Mouse (Mus musculus) olfactory bulb, adult 2 months (tissue): Measurements from ENCODE around the gene Apoa4. TPM values are rescaled to one million over a fixed set of nuclear protein-coding genes. Genes with fewer than 3 reads are reported as not detected.

Experiments
- H3K27ac ChIP-seq: fragments of 200-500 bp; 2 replicates; pipeline ENCODE4 v1.5.1; 2012; ENCODE audit warnings: low read depth, low read length; ENCODE audit not compliant: insufficient read depth
- H3K4me1 ChIP-seq: fragments of 200-500 bp; 2 replicates; pipeline ENCODE4 v1.6.1; 2012; ENCODE audit warnings: low read length; ENCODE audit not compliant: control insufficient read depth, insufficient read depth
- H3K4me3 ChIP-seq: fragments of 200-500 bp; 2 replicates; pipeline ENCODE4 v1.5.1; 2012; ENCODE audit warnings: mild to moderate bottlenecking, low read depth, low read length, moderate library complexity; ENCODE audit not compliant: insufficient read depth
- CTCF ChIP-seq: fragments of 200-500 bp; IDR thresholded peaks from 2 replicates; pipeline ENCODE4 v1.5.1; 2012; ENCODE audit warnings: low read depth, mild to moderate bottlenecking, low read length, moderate library complexity; ENCODE audit not compliant: insufficient read depth
- POLR2A ChIP-seq: fragments of 200-500 bp; IDR thresholded peaks from 2 replicates; pipeline ENCODE4 v1.6.1; 2012; ENCODE audit warnings: mild to moderate bottlenecking, low read depth, low read length, moderate library complexity; ENCODE audit not compliant: insufficient read depth
- WGBS: fragments of 180-500 bp; shearing (Covaris S2); methylation state at CpG from one replicate; pipeline ENCODE4 v1.1.7; 2018; 5-methylcytosine and 5-hydroxymethylcytosine counted together
- polyA plus RNA-seq: library from polyadenylated mRNA; stranded (reverse); fragments of >200 nt; gene quantifications from 2 replicates; pipeline ENCODE4 v1.2.4, GENCODE M21; 2012; ENCODE audit warnings: low replicate concordance; ENCODE audit not compliant: missing spikeins, insufficient read depth, insufficient read length

The Apoa4 gene
- polyA plus RNA-seq, 1 experiment = not detected

- TF ChIP-seq CTCF (no peak), POLR2A (no peak)
- WGBS = 64% methylated on average over 10 of the region's 10 CpGs
- Histone ChIP-seq H3K27ac (no peak overlapping the region), H3K4me1 (peaks cover 9% of the 10 kb centered on the region; the same call in 1 of the 2 replicates), H3K4me3 (no peak overlapping the region)
These were observed 33.5 kb upstream of the Apoa4 start for GRCm38 (mm10) chr9:46206834-46207500.

- 92% methylated on average over 6 of the region's 6 CpGs for WGBS
- Histone ChIP-seq H3K27ac (no peak overlapping the region), H3K4me1 (peaks cover 9% of the 10 kb centered on the region; the same call in 1 of the 2 replicates), H3K4me3 (no peak overlapping the region)
- no peak for TF ChIP-seq POLR2A
- TF ChIP-seq CTCF = no peak
These were observed 33.0 kb upstream of the Apoa4 start for GRCm38 (mm10) chr9:46207501-46207869.

GRCm38 (mm10) chr9:46208401-46208974 lies 32.0 kb upstream of the Apoa4 start:
- H3K4me3 ChIP-seq = no peak overlapping the region
- H3K4me1 ChIP-seq = peaks cover 11% of the 10 kb centered on the region; the same call in 1 of the 2 replicates
- TF ChIP-seq POLR2A (no peak), CTCF (no peak)
- H3K27ac ChIP-seq = no peak overlapping the region
- WGBS = 81% methylated on average over 13 of the region's 13 CpGs

GRCm38 (mm10) chr9:46210473-46210872 lies 30.0 kb upstream of the Apoa4 start:
- Histone ChIP-seq H3K4me3 (no peak overlapping the region), H3K27ac (no peak overlapping the region), H3K4me1 (peaks cover 20% of the 10 kb centered on the region; the same call in 1 of the 2 replicates)
- WGBS = 91% methylated on average over 12 of the region's 12 CpGs
- TF ChIP-seq POLR2A (no peak), CTCF (no peak)

- WGBS = 55% methylated on average over 4 of the region's 4 CpGs
- Histone ChIP-seq H3K4me1 (peaks cover 12% of the 10 kb centered on the region; the same call in 1 of the 2 replicates), H3K4me3 (no peak overlapping the region), H3K27ac (no peak overlapping the region)
- TF ChIP-seq CTCF = no peak
These were observed 26.2 kb upstream of the Apoa4 start for GRCm38 (mm10) chr9:46214276-46214675.

- H3K4me3 ChIP-seq = no peak overlapping the region
- peaks cover 12% of the 10 kb centered on the region; the same call in 1 of the 2 replicates for H3K4me1 ChIP-seq
- no peak for TF ChIP-seq CTCF
- no peak for TF ChIP-seq POLR2A
- H3K27ac ChIP-seq = no peak overlapping the region
- WGBS = 92% methylated on average over 10 of the region's 10 CpGs
These were observed 25.6 kb upstream of the Apoa4 start for GRCm38 (mm10) chr9:46214946-46215337.

- no peak overlapping the region for H3K4me3 ChIP-seq
- TF ChIP-seq POLR2A (no peak), CTCF (no peak)
- 73% methylated on average over 11 of the region's 11 CpGs for WGBS
- no peak overlapping the region for H3K27ac ChIP-seq
- H3K4me1 ChIP-seq = peaks cover 12% of the 10 kb centered on the region; the same call in 1 of the 2 replicates
These were observed 24.9 kb upstream of the Apoa4 start for GRCm38 (mm10) chr9:46215338-46216322.

- WGBS = 90% methylated on average over 13 of the region's 13 CpGs
- Histone ChIP-seq H3K27ac (no peak overlapping the region), H3K4me3 (no peak overlapping the region), H3K4me1 (peaks cover 12% of the 10 kb centered on the region; the same call in 1 of the 2 replicates)
- no peak for TF ChIP-seq CTCF
- TF ChIP-seq POLR2A = no peak
These were observed 23.6 kb upstream of the Apoa4 start for GRCm38 (mm10) chr9:46216744-46217470.
